Mouse (Mus musculus) layer of hippocampus, adult 11-12 months (tissue): ENCODE measurements around the gene Zfp317.
"Not testable (repeated sequence)": the region's sequence is repeated elsewhere in the genome, so short reads cannot be mapped to it uniquely, and the experiment has no call there.

ENCODE experiments used
- DNase-seq: peaks from one replicate; pipeline ENCODE4 v3.0.0; 2022; ENCODE audit warnings: low spot score

The Zfp317 gene

GRCm38 (mm10) chr9:19621843-19622822 is at the start of gene Zfp317:
TSS of gene Zfp317 (plus strand) at chr9:19622102.
- peak; percentile 96 for DNase-seq

GRCm38 (mm10) chr9:19582317-19582716 is 39.6 kb upstream of the Zfp317 start, which contains the start of gene Olfr855:
TSS of gene Olfr855 (plus strand) at chr9:19582617.
- no peak for DNase-seq

DNA sequence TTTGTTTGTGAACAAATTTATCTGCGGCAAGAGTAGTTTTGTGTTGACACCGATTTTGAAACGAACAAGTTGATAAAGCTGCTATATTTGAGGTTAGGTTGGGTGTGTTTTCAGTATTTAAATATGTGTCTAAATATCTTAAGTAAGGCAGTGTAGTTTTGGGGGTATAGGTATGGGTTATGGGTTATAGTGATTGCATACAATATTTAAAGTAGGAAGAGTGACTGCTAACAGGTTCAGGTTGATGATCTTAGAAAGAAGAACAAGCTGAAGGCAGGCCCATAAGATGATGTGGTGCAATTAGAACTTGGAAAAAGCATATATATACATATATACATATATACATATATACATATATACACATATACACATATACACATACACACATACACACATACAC is 605 bp upstream of the Zfp317 start:
- no peak for DNase-seq

DNA sequence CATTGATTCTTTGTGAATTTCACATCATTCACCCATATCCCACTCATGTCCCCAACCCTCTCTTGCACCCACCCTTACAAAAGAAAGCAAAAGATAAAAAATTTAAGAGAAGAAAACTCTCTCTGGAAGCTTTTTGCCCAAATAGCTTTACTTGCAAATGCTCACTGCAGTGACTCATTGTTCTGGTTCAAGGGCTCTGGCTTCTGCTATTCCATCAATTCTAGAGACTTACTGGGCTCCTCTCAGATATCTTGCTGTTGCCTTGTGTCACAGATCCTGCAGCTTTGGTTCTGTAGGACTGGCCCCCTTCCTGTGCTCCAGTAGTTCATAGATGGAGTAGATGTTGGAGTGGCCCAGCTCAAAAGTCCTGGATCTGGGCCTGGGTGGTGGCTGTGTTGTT is 7.7 kb downstream of the Zfp317 start:
- DNase-seq, result no peak

GRCm38 (mm10) chr9:19645193-19645592 is 23.3 kb downstream of the Zfp317 start:
- no peak for DNase-seq

DNA sequence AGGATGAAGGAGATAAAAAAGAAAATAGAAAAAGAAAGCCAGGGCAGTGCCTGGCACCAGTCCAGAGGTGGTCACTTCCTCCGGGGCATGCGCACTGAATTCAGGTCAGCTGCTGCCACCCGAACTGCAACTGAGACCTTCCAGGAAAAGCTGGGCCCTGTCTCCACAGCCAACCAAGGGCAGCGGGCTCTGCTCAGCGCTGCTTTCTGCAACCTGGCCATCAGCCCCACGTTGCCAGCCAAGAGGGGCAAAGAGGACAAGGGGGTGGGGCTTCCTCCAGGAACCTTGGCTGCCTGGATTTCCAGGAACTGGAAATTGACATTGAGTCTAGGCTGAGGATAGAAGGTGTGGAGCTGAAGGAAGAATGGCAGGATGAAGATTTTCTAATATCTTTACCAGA is 68.4 kb downstream of the Zfp317 start:
- no peak for DNase-seq

GRCm38 (mm10) chr9:19691426-19691825 is 69.5 kb downstream of the Zfp317 start:
- no peak for DNase-seq

- no peak for DNase-seq
These were observed 70.5 kb downstream of the Zfp317 start for GRCm38 (mm10) chr9:19692430-19692829.

DNA sequence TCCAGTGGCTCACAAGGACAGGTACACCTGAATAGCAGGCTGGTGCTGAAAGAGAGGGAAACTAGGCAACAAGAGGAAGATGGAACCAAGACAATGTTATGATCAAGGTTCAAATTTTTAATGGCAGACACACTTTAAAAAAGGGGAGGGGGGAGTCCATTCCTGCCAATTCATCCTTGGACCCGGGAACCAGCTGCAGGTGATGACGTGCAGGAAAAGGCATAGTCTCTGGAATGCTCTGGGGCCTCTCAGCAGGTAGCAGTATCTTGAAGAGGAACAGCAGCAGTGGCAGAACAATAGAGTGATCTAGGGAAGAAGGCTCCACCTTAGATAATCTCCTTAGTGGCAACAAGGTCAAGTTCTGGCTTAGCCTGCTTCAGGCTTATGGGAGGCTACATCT is 72.4 kb downstream of the Zfp317 start:
- DNase-seq, result not testable (repeated sequence)

DNA sequence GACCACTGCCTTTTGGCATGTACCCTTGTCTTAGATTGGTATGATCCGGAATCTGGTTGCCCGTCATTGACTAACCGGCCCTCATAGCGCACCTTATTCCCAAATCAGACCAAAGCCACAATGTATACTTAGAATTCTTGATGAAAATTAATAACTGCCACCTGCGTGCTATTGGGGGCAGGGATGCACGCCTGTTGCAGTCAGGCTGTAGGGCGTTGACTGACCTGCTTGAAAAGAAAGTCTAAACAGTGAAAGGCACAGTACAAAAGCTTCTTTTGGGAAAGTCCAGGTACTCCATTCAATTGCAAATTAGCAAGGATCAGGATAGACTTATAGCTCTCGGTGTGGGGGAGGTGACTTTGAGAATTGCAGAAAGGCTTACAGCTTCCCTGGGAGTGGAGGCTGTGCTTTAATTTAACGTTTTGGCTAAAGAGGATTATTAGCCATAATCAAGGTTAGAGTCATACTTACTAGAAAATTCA is 73.0 kb downstream of the Zfp317 start:
- DNase-seq, result not testable (repeated sequence)
